Mouse (Mus musculus): ENCODE measurements around the gene Fggy. TPM values are rescaled to one million over a fixed set of nuclear protein-coding genes. Genes with fewer than 3 reads are reported as not detected.

Fggy gene
- total and polyA plus RNA-seq, 2 experiments from 2014 or later, result 2.7 to 3.9 TPM

DNA sequence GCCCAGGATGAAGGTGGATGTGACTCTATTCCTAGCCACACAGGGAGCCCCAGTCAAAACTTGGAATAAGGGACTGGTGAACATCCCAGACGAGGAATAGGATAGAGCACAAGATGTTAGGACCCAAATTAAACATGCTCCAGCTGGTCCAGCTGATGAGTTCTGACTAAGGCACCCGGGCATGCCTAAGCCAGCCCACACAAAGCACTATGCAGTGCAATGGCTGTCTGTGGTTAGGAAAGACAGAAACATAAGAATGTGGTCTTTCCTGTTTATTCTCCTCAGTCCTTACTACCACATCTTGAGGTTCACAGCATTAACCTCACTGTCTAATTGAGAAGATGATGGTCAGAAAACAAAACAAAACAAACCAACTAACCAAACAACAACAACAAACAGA is 374.0 kb downstream of the Fggy start:
- H3K36me3 ChIP-seq (replicated peaks; ENCODE audit: control insufficient read depth, insufficient read depth, low read length), result no peaks in the 10 kb centered on the region
- no peaks in the 10 kb centered on the region for H3K4me1 ChIP-seq (ENCODE audit: control insufficient read depth, insufficient read depth)
- DNase-seq (ENCODE audit: low spot score), result no peak
- no peak overlapping the region for H3K4me2 ChIP-seq (ENCODE audit: low read depth, low read length)
- TF ChIP-seq CTCF (IDR thresholded peaks at IDR 0.05; ENCODE audit: low read depth), result no peak
- TF ChIP-seq EP300 (IDR thresholded peaks at IDR 0.05; ENCODE audit: low read depth), result no peak
- ATAC-seq (ENCODE audit: insufficient read depth, low read depth), result no peak
- H3K27me3 ChIP-seq (ENCODE audit: control insufficient read depth, insufficient read depth, low read length), result no peaks in the 10 kb centered on the region
- 62% methylated on average over 2 of the region's 2 CpGs for WGBS
- no peak overlapping the region for H3K9ac ChIP-seq (replicated peaks; ENCODE audit: low read depth, low read length)
- H3K4me3 ChIP-seq (ENCODE audit: low read depth, low read length), result no peak overlapping the region
- no peak overlapping the region for H3K27ac ChIP-seq (ENCODE audit: low read depth)
- no peaks in the 10 kb centered on the region for H3K9me3 ChIP-seq (replicated peaks; ENCODE audit: control insufficient read depth, low read length)

DNA sequence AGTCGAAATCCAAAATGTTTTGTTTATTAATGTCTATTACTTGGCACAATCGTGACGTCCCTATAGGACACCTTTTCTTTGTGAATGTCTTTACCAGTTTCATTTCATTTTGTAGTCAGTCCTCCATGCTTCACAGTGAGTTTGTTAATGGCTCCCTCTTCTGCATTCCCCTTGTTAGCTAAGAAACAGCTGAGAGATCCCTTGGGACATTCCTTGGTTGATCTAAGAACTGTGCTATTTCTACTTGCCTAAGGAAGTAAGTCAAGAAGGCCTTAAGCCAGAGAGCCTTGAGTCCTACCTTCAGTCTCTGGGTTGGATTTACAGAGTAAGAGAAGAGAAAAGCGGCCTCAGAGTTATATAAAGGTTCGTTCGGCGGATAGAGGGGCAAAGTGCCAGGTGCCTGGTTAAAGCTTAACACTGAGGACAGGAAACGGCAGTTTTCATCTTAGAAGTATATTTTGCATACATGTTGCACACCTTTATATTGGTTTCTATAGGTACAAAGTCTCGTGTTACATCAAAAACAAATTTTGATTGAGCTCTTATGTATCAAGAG is 376.6 kb downstream of the Fggy start:
- H3K36me3 ChIP-seq (replicated peaks; ENCODE audit: control insufficient read depth, insufficient read depth, low read length), result no peaks in the 10 kb centered on the region
- ATAC-seq (ENCODE audit: insufficient read depth, low read depth), result no peak
- no peaks in the 10 kb centered on the region for H3K4me1 ChIP-seq (ENCODE audit: control insufficient read depth, insufficient read depth)
- H3K27ac ChIP-seq (ENCODE audit: low read depth), result no peak overlapping the region
- H3K4me2 ChIP-seq (ENCODE audit: low read depth, low read length), result no peak overlapping the region
- H3K9me3 ChIP-seq (replicated peaks; ENCODE audit: control insufficient read depth, low read length), result no peaks in the 10 kb centered on the region
- no peak overlapping the region for H3K4me3 ChIP-seq (ENCODE audit: low read depth, low read length)
- TF ChIP-seq EP300 (IDR thresholded peaks at IDR 0.05; ENCODE audit: low read depth) (no peak), CTCF (IDR thresholded peaks at IDR 0.05; ENCODE audit: low read depth) (no peak)
- H3K9ac ChIP-seq (replicated peaks; ENCODE audit: low read depth, low read length), result no peak overlapping the region
- 77% methylated on average over 9 of the region's 9 CpGs for WGBS
- H3K27me3 ChIP-seq (ENCODE audit: control insufficient read depth, insufficient read depth, low read length), result no peaks in the 10 kb centered on the region
- no peak for DNase-seq (ENCODE audit: low spot score)

DNA sequence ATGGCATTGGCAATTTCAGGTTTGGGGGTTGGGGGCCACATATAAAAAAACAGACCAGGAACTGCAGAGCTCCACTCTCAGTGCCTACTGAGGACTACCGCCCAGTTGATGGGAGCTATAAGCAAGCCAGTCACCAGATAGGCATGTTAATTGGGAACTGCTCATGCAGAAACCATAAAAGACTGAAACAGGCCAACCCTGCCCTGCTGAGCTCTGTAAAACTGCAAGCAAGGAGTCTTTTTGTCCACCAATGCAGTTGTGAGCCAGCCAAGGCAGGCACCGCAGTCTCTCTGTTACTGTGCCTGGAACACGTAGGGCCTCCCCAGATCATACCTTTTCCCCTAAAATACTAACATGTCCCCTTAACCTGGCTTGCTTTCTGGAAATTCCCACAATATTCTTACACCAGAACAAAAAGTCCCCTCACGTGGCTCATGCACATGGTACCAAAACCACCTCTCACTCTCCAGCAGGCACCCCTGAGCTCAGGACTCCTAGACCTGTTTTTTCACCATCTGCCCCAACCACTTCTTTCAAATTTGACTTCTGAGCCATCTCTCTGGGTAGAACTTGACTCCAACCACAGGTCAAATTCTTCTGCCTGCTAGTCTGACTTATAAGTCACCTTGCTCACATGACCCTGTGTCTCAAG is 377.2 kb downstream of the Fggy start:
- Histone ChIP-seq H3K36me3 (replicated peaks; ENCODE audit: control insufficient read depth, insufficient read depth, low read length) (no peaks in the 10 kb centered on the region), H3K4me3 (ENCODE audit: low read depth, low read length) (no peak overlapping the region), H3K27ac (ENCODE audit: low read depth) (no peak overlapping the region), H3K9ac (replicated peaks; ENCODE audit: low read depth, low read length) (no peak overlapping the region), H3K4me1 (ENCODE audit: control insufficient read depth, insufficient read depth) (no peaks in the 10 kb centered on the region), H3K4me2 (ENCODE audit: low read depth, low read length) (no peak overlapping the region), H3K9me3 (replicated peaks; ENCODE audit: control insufficient read depth, low read length) (no peaks in the 10 kb centered on the region), H3K27me3 (ENCODE audit: control insufficient read depth, insufficient read depth, low read length) (no peaks in the 10 kb centered on the region)
- no peak for TF ChIP-seq CTCF (IDR thresholded peaks at IDR 0.05; ENCODE audit: low read depth)
- no peak for TF ChIP-seq EP300 (IDR thresholded peaks at IDR 0.05; ENCODE audit: low read depth)
- DNase-seq (ENCODE audit: low spot score) (no peak), ATAC-seq (ENCODE audit: insufficient read depth, low read depth) (no peak)
- 92% methylated on average over 4 of the region's 4 CpGs for WGBS

DNA sequence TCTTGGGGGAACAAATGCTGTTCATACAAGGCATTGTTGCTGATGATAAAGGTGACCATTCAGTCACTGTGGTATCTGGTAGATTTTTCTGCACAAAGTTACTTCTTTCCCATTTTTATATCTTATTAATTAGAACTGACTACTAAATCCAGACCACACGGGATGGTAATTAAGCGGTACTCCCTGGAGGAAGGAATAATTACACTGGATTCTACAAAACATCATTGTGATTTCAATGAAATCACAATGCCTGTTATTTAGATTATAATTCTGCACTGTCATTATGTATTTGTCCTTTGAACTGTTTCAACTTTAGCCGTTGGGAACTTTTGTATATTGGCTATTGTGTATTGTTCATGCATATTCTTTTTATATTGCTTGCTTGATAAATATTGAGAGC is 381.4 kb downstream of the Fggy start:
- Histone ChIP-seq H3K9me3 (replicated peaks; ENCODE audit: control insufficient read depth, low read length) (no peaks in the 10 kb centered on the region), H3K4me2 (ENCODE audit: low read depth, low read length) (no peak overlapping the region), H3K27me3 (ENCODE audit: control insufficient read depth, insufficient read depth, low read length) (no peaks in the 10 kb centered on the region), H3K4me3 (ENCODE audit: low read depth, low read length) (no peak overlapping the region), H3K4me1 (ENCODE audit: control insufficient read depth, insufficient read depth) (no peaks in the 10 kb centered on the region), H3K9ac (replicated peaks; ENCODE audit: low read depth, low read length) (no peak overlapping the region), H3K36me3 (replicated peaks; ENCODE audit: control insufficient read depth, insufficient read depth, low read length) (no peaks in the 10 kb centered on the region), H3K27ac (ENCODE audit: low read depth) (no peak overlapping the region)
- ATAC-seq (ENCODE audit: insufficient read depth, low read depth), result no peak
- TF ChIP-seq EP300 (IDR thresholded peaks at IDR 0.05; ENCODE audit: low read depth), result no peak
- TF ChIP-seq CTCF (IDR thresholded peaks at IDR 0.05; ENCODE audit: low read depth), result no peak
- no peak for DNase-seq (ENCODE audit: low spot score)
- 68% methylated on average over 3 of the region's 3 CpGs for WGBS

DNA sequence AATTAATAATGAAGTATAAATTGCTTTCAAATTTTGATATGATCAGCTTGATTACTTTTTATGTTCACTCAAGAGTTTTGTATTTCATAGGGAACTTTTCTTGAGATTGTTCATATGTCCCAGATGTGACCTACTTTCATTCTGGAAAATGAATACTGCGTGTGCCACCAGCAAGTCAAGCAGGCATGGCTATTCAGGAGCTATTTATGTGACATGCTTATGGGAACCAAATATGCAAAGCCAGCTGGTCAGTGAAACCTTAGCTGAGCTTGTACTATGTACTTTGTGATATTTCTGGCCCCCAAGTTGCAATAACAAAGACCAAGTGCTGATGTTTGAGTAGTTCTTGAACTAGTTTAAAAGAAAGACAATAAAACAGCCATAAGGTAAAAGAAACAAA is 390.6 kb downstream of the Fggy start:
- no peak for TF ChIP-seq CTCF (IDR thresholded peaks at IDR 0.05; ENCODE audit: low read depth)
- no peak for TF ChIP-seq EP300 (IDR thresholded peaks at IDR 0.05; ENCODE audit: low read depth)
- 55% methylated on average over 1 of the region's 1 CpGs for WGBS
- no peak overlapping the region for H3K9ac ChIP-seq (replicated peaks; ENCODE audit: low read depth, low read length)

DNA sequence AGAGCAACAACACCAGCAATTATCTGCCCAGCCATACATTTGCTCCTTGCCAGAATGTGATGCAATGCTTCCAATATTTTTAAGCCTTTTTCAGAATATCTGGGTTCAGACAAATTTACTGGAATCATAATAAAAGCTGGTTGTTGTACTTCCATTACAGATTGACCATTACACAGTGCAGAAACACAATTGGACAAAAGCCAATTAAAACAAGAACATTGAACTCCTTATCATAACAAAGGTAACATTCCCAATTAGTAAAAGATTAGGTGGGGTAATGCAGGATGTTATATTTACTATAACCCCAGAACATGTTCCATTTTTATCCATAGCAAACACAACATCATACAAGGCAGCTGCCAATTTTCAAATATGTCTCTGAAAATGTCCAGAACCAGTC is 396.0 kb downstream of the Fggy start:
- Histone ChIP-seq H3K4me2 (ENCODE audit: low read depth, low read length) (no peak overlapping the region), H3K27ac (ENCODE audit: low read depth) (no peak overlapping the region), H3K9me3 (replicated peaks; ENCODE audit: control insufficient read depth, low read length) (no peaks in the 10 kb centered on the region), H3K4me1 (ENCODE audit: control insufficient read depth, insufficient read depth) (no peaks in the 10 kb centered on the region), H3K36me3 (replicated peaks; ENCODE audit: control insufficient read depth, insufficient read depth, low read length) (no peaks in the 10 kb centered on the region), H3K27me3 (ENCODE audit: control insufficient read depth, insufficient read depth, low read length) (no peaks in the 10 kb centered on the region), H3K9ac (replicated peaks; ENCODE audit: low read depth, low read length) (no peak overlapping the region), H3K4me3 (ENCODE audit: low read depth, low read length) (no peak overlapping the region)
- no peak for DNase-seq (ENCODE audit: low spot score)
- ATAC-seq (ENCODE audit: insufficient read depth, low read depth), result no peak
- TF ChIP-seq CTCF (IDR thresholded peaks at IDR 0.05; ENCODE audit: low read depth) (no peak), EP300 (IDR thresholded peaks at IDR 0.05; ENCODE audit: low read depth) (no peak)

More for the DNA sequence above, 390.6 kb downstream of the Fggy start:
- DNase-seq (ENCODE audit: low spot score) (no peak), ATAC-seq (ENCODE audit: insufficient read depth, low read depth) (no peak)
- Histone ChIP-seq H3K4me1 (ENCODE audit: control insufficient read depth, insufficient read depth) (no peaks in the 10 kb centered on the region), H3K27me3 (ENCODE audit: control insufficient read depth, insufficient read depth, low read length) (no peaks in the 10 kb centered on the region), H3K9me3 (replicated peaks; ENCODE audit: control insufficient read depth, low read length) (no peaks in the 10 kb centered on the region), H3K4me3 (ENCODE audit: low read depth, low read length) (no peak overlapping the region), H3K4me2 (ENCODE audit: low read depth, low read length) (no peak overlapping the region), H3K36me3 (replicated peaks; ENCODE audit: control insufficient read depth, insufficient read depth, low read length) (no peaks in the 10 kb centered on the region), H3K27ac (ENCODE audit: low read depth) (no peak overlapping the region)
